ENCODE assay signal across 10 mouse cellular contexts in the genomic region with DNA sequence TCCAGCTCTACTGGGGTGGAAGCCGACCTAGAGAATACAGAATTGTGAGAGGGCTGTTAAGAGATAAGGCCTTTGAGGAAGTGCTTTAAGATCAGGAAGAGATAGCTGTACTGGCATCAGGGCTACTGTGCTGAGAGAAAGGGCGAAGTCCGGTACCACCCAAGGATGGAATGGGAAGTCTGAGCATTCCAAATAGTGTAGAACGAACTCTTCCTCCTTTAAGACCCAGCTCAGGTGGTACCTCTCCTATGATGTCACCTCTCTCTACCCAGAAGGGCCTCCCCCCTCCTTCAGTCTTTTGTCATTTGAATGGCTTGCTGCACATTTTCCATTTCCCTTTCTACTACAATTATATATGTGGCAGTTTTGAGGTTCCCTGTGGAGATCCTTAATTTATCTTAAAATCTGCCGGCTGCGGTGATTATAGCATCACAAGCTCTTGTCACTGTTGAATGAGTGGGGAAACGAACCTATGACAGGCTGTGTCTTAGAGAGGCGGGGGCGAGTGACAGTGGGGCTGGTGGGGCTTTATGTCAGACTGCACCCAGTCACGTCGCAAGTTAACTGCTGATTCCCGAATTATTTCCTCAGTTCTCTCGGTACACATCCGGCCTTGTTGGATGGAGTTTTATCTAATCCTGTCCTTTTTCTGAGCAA. TPM values are rescaled to one million over a fixed set of nuclear protein-coding genes. Genes with fewer than 3 reads are reported as not detected.
A peak's percentile ranks its signal among the peaks of the same experiment; 100 is the strongest.
DNase-seq lines count a peak whose midpoint lies in the region; ATAC-seq lines count a peak whose summit lies in the region.
"Had no signal": no experiment of that assay in that cellular context is flagged by ENCODE, and none has a peak within 500 bp of the region (broad histone marks: within the 10 kb centered on the region; RNA-seq: fewer than 3 reads in every experiment).

No protein-coding gene starts in this region.

- no peak overlapping the region for H3K4me3 ChIP-seq in kidney, embryonic 15.5 days (replicated peaks)
- H3K4me3 ChIP-seq in forebrain, embryonic 16.5 days (replicated peaks; ENCODE audit: low read length) = no peak overlapping the region
- H3K4me3 ChIP-seq: embryonic facial prominence, embryonic 12.5 days had no signal

- ATAC-seq in kidney, embryonic 15.5 days (replicated peaks; ENCODE audit: low FRiP score) = no peak; the same call in 1 of the 2 replicates
- ATAC-seq in forebrain, embryonic 16.5 days = peak; percentile 86
- no peak for ATAC-seq in frontal cortex, adult (ENCODE audit: low TSS enrichment)

- no peak overlapping the region for H3K4me2 ChIP-seq in kidney, embryonic 15.5 days
- H3K4me2 ChIP-seq in forebrain, embryonic 16.5 days (ENCODE audit: low read length) = no peak overlapping the region
- H3K4me2 ChIP-seq: embryonic facial prominence, embryonic 12.5 days had no signal

- H3K9me3 ChIP-seq in kidney, embryonic 15.5 days (replicated peaks) = no peaks in the 10 kb centered on the region
- H3K9me3 ChIP-seq in forebrain, embryonic 16.5 days (ENCODE audit: control insufficient read depth, low read length) = no peaks in the 10 kb centered on the region
- H3K9me3 ChIP-seq: embryonic facial prominence, embryonic 12.5 days had no signal

- no peaks in the 10 kb centered on the region for H3K36me3 ChIP-seq in kidney, embryonic 15.5 days
- H3K36me3 ChIP-seq in forebrain, embryonic 16.5 days (ENCODE audit: control insufficient read depth, insufficient read depth) = no peaks in the 10 kb centered on the region
- H3K36me3 ChIP-seq: embryonic facial prominence, embryonic 12.5 days had no signal

- 64% methylated on average over 14 of the region's 14 CpGs for WGBS in kidney, embryonic 15.5 days
- WGBS in forebrain, embryonic 16.5 days = 62% methylated on average over 14 of the region's 14 CpGs

- peaks cover 28% of the 10 kb centered on the region for H3K4me1 ChIP-seq in kidney, embryonic 15.5 days
- no peaks in the 10 kb centered on the region for H3K4me1 ChIP-seq in forebrain, embryonic 16.5 days (replicated peaks; ENCODE audit: control insufficient read depth, insufficient read depth, low read length)
- H3K4me1 ChIP-seq: embryonic facial prominence, embryonic 12.5 days had no signal

- no peaks in the 10 kb centered on the region for H3K27me3 ChIP-seq in kidney, embryonic 15.5 days
- no peaks in the 10 kb centered on the region for H3K27me3 ChIP-seq in forebrain, embryonic 16.5 days (replicated peaks; ENCODE audit: control insufficient read depth, insufficient read depth, low read length)
- H3K27me3 ChIP-seq: embryonic facial prominence, embryonic 12.5 days had no signal

- peak; percentile 14 for DNase-seq in kidney, postnatal 14 days
- peak; percentile 9 for DNase-seq in ES-CJ7 (ENCODE audit: low read depth, low spot score)
- peak; percentile 40 to 43 for DNase-seq in lung, postnatal 4 days
- DNase-seq in adrenal gland, adult 18-20 months (ENCODE audit: low spot score in 2 of 2) = no peak
- no peak for DNase-seq in layer of hippocampus, adult 11-12 months (ENCODE audit: low spot score)
- DNase-seq: left cerebral cortex, postnatal 4 days had no signal

- H3K27ac ChIP-seq in kidney, embryonic 15.5 days = no peak overlapping the region
- H3K27ac ChIP-seq in forebrain, embryonic 16.5 days (ENCODE audit: low read length) = no peak overlapping the region
- H3K27ac ChIP-seq: embryonic facial prominence, embryonic 12.5 days had no signal

- no peak overlapping the region for H3K9ac ChIP-seq in kidney, embryonic 15.5 days
- no peak overlapping the region for H3K9ac ChIP-seq in forebrain, embryonic 16.5 days (replicated peaks; ENCODE audit: low read depth, low read length)
- H3K9ac ChIP-seq: embryonic facial prominence, embryonic 12.5 days had no signal

RNA-seq across cellular contexts. Expression of a gene that starts 13.8 kb away (rescaled TPM):
- polyA plus RNA-seq in kidney, embryonic 15.5 days (2015; fragmentation: Nextera tagmentation; extraction: Ambion mirVana) = 23.5 and 30.6 TPM in 2 replicates
- 30.2 and 40.6 TPM in 2 replicates for polyA plus RNA-seq in forebrain, embryonic 16.5 days (2015; fragmentation: Nextera tagmentation; extraction: Ambion mirVana)
- 10 to 100 TPM; 90.2 to 95.1 TPM for total RNA-seq in adrenal gland, adult 18-20 months (2021)

Comparison
In these comparisons a context has a peak if more than half of its experiments do, and no peak if none do; other contexts are left out.
1. DNase-seq: peak in kidney, postnatal 14 days (single experiment), ES-CJ7 (single experiment) and lung, postnatal 4 days (2 of 2); none in adrenal gland, adult 18-20 months (0 of 2) and layer of hippocampus, adult 11-12 months (single experiment).